Mouse (Mus musculus): ENCODE results near the gene Cdk2ap1.
"Not testable (repeated sequence)": the region's sequence is repeated elsewhere in the genome, so short reads cannot be mapped to it uniquely, and the experiment has no call there.

Cdk2ap1 gene

DNA sequence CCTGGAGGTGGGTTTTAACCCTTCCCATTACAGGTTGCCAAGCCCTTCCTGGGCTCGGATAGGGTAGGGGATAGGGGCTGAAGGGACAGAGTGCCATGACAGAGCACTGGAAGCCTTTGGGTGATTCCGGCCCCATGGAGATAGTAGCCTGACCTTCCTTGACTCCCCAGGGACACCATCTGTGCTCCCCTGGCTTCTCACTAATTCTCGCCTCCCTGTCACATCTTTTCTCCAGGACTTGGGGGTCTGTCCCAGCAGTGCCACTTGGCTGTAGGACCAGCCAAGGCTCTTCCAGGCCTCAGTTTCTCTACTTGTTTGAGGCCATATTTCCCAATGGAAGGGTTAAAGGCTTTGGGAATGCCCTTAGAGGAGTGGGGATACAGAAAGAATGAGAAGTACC, 11.3 kb downstream of the Cdk2ap1 start:
- no peak for DNase-seq (ENCODE audit: low spot score in 2 of 2)

DNA sequence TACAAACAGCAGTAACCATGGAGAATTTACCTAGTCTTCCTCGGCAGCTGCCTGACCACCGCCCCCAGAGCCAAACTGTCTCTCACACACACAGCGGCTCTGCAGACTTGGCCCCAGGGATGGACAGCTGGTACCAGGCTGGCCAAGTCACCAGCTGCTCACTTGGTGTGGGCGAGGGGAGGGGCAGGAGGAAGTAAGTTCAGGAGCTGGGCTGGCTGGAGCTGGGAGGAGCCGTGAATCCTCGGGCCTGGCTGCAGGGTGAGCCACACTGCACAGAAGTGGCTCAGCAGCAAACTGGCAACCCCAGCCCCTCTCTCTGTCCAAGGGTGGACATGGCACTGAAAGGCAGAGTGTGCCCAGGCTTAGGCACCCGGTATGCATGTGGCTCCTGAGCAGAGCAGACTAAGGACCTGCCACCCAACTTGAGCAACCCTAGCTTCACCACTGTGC, 11.7 kb downstream of the Cdk2ap1 start:
- DNase-seq (ENCODE audit: low spot score in 2 of 2) = peak; percentile 30 to 40

DNA sequence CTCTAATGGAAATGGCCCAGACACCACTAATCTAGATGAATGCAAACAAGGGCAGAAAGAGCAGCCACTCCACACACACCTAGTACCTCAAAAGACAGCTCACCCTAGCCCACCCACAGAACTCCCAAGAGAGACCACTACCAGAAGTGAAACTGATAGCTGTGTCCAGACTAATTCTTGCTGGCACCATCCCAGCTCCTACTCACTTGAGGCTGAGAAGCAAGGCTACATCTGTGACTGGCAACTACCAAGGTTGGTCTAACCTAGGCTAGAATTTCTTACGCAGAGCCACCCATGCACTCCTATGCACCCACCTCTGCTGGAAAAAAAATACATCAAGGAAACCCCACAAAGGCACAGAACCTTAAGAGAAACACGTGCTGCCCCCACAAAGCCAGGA, 12.5 kb downstream of the Cdk2ap1 start:
- no peak for DNase-seq (ENCODE audit: low spot score in 2 of 2)

DNA sequence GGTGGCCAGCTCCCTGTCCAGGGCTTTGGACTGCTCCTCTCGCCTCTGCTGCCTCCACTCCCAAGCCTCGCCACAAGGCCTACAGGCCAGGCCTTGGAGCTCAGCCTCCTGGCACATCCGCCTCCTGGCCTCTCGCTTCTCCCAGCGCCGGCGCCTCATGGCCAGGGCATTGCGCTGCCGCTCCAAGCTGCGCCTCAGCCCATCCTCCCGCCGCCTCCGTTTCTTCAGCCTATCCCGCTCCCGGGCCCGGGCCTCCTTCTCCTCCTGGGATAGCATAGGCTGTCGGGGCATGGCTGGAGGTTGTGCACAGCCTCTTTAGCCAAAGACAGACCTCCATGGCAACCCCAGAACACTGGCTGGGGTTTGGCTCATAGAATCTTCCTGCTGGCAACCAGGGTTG, 13.7 kb downstream of the Cdk2ap1 start:
- no peak for DNase-seq (ENCODE audit: low spot score in 2 of 2)

DNA sequence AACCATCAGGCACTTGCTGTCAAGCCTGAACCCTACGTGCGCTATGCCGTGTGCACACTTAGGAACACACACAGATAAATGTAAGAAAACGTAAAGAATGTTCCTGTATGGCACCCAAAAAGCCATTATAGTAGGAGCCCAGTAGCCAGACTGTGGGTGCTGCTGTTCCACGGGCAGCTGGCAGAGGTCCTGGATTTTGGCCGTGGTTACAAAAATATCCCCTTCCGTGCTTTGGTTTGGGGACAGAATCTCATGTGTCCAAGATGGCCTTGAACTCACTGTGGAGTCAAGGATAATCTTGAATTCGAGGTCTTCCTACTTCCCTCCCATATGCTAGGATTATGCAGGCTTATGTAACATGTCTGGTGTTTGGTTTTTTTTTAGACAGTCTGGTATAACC, 20.0 kb downstream of the Cdk2ap1 start:
- no peak for DNase-seq (ENCODE audit: low spot score in 2 of 2)

DNA sequence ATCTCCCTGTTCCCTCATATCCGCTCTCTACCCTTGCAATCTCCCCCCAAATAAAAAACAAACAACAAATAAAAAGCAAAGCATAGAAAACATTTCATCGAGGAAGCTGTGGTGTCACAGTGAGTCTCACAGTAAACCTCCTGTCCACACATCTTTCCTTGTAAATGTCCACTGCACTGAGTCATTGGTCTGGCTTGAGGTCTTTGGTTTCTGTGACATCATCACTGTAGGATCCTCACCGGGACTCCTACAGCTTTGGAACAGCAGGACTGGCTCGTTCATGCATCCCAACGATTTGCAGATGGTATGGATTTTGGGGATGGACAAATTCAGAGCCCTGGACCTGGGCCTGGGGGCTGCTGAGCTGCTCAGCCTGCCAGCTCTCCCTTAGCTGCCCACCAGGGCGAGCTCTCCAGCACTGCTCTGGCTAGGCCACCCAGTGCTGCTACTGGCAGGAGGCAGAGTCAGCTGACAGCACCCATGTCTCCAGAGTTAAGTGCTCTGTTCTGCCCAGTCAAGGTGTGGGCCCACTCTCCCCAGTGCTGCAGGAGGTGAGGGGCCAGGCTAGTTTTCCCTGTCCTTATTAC, 21.0 kb downstream of the Cdk2ap1 start:
- peak in 1 of 2 experiments; percentile 13 for DNase-seq (ENCODE audit: low spot score in 2 of 2)

DNA sequence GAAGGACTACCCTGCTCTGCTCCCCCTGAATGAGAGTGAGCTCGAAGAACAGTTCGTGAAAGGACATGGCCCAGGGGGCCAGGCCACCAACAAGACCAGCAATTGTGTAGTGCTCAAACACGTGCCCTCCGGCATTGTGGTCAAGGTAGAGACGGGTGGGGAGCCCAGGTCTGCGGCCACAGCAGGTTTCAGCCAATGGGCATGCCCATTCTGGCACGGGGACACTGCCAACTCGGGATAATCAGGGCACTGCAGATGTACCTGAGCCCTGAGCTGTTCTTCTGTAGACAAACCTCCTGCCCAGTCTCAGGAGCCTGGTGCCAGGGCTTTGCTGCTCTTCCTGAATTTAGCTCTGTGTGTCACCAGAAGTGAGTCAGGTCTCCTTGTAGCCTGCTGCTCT, 24.1 kb downstream of the Cdk2ap1 start:
- no peak for DNase-seq (ENCODE audit: low spot score in 2 of 2)

DNA sequence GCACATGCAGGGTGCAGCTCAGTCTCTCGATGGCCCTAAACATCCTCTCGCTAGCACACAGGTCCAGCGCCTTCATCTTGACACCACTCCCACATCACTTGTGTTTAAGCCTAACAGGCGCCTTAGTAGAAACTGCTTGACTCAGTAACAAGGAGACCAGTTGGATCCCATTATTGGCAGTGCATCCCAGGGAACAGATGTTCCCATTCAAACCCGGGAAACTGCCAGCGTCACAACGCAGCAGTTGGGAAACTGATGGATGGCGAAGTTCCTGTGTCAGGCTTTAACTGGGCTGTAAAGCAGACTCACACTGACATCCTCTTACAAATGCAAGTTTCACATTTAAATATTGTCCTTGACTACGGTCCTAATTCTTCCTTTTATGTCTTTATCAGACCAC, 25.0 kb downstream of the Cdk2ap1 start:
- DNase-seq (ENCODE audit: low spot score in 2 of 2) = no peak

DNA sequence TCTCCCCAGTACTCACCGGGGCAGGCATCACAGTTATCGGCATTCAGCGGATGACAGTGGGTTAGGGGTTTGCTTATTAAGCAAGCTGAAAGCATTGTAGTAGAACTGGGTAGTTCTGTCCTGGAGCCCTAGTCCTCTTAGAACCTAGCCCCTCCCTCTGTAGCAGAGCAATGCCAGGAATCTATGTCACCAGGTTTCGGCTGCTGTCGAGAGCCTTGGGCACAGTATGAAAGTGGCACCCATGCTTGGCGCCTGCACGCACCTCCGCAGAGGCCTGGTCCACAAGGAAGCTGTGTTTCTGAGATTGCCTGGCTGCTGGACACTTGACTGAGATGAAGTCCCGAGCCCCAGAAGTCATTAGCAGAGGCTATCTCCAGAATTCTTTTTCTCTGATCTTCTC, 25.8 kb downstream of the Cdk2ap1 start:
- DNase-seq (ENCODE audit: low spot score in 2 of 2) = no peak

DNA sequence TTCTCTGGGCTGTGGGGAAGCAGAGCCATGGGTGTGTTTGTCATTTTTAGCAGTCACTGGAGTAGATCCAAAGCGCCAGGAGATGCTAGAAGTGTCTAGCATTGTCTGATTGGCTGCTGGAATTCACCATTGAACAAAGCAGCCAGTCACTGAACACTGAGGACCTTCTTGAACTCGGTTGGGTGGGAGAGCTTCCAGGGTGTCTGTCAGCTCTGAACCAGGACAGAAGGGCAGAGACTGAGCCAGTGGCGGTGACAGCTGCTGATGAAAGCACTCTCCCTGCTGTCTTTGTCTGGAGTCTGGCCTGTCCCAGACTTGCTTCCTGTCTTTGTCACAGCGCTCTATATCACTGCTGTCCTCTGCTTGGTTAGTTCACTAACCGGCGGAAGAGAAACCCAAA, 28.5 kb downstream of the Cdk2ap1 start:
- no peak for DNase-seq (ENCODE audit: low spot score in 2 of 2)

DNA sequence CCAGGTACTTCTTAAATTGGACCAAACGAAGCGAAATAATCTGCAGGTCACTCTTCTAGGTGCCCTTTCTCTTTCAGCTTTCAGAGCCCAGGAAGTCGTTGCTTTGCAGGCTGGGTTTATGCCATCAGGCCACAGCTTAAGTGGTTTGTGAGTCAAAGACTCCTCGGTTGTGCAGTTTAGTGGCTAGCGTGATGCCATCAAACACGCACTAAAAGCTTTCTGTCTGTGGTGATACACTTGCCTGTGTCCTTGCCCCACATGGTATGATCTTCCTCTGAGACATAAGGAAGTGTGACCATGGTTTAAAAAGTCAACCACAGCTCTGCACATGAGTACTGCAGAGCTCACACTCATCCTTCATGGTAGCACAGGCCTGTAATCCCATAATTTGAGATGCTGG, 32.8 kb downstream of the Cdk2ap1 start:
- DNase-seq (ENCODE audit: low spot score in 2 of 2) = no peak

DNA sequence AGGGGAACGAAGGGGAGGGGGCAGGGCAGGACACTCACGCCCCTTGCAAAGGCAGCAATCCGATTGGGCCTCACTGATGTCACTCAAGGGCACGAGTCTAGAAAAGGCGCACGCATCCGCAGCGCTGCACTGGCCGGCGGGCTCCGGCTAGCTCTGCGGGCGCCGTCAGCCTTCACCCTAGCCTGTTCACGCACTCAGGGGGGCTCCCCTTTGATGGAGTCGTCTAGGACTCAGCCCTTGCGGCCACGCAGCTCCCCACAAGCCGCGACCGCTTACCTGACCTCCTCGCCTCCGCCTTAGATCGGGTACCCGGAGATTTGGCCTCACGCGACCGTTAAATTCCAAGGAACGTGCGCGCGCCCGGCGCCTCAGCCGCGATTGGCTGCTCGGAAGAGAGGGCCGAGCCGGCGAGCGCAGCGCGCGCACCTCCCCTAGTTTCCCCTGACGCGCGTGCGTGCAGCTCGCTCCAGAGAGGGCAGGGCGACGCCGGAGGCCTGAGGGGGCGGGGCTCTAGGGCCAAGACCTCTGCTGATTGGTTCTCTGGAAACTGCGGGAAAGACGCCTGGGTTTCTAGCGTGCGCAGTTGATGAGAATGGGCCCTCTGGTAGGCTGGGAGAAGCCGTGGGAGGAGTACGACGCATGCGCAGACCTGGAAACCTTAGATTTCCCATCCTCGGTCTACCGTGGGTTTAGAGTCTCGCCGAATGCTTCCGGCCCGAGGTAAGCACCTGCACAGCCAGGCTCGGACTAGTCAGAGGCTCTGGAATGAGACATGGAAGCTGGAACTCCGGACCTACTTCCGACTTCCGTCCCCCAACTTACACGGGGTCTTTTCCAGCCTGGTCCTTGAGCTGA, 35.1 kb downstream of the Cdk2ap1 start, which contains the start of the genes Mphosph9 and 2810006K23Rik:
Mphosph9 (minus strand) TSS at position 463 of the 855 bp plus-strand sequence.
2810006K23Rik (plus strand) TSS at position 580 of the 855 bp plus-strand sequence.
- DNase-seq (ENCODE audit: low spot score in 2 of 2) = peak; percentile 100

DNA sequence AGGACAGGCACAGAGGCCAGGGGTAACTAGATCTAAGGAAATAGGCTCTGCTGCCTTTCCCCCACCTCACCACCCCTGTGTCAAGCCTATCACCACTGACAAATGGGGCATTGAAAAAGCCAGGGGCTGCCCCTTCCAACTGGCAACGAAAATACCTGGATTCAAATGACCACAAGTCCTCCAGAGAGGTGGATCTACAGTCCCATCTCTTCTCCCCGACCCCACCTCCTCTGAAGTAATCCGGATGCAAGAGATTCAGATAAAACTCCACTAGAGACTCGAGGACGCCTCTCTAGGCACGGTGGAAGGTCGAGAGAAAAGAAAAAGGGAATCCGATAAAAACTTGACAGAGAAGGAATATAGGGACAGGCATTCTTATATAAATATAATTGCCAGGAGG, 36.1 kb downstream of the Cdk2ap1 start:
- DNase-seq (ENCODE audit: low spot score in 2 of 2) = no peak

DNA sequence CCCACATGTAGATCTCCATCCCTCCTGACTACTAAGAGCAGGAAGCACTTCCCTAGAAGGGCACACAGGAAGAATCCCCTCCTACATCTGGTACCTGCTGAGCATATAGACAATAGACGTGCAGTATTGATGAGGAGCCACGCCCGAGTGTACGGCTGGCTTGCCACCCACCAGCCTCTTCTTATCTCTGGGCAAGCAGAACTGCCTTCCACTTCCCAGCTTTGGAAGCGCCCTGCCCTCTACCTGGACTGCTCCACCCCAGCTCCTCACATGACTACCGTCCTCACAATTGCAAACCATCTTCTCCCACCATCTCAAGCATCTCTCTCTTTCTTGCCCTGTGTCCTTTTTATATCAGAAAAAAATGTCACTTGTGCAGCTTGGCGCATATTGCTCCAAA, 45.2 kb downstream of the Cdk2ap1 start:
- DNase-seq (ENCODE audit: low spot score in 2 of 2) = no peak

DNA sequence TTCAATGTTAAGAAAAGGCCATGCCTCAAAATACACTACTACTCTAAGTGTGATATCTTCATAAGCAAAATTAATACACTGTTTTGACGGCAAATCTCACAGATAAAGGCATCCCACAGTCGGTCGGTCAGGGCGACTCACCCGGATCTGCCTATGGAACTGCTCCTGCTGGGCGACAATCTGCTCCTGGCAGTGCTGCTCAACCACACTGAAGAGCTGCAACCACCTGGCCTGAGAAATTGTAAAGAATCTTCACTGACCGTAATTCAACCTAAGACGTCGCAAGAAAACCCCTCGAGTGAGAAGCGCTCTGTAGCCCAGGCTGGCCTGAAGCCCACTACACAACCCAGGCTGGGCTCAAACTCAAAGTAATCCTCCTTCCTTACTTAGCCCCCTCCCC, 46.9 kb downstream of the Cdk2ap1 start:
- no peak for DNase-seq (ENCODE audit: low spot score in 2 of 2)

DNA sequence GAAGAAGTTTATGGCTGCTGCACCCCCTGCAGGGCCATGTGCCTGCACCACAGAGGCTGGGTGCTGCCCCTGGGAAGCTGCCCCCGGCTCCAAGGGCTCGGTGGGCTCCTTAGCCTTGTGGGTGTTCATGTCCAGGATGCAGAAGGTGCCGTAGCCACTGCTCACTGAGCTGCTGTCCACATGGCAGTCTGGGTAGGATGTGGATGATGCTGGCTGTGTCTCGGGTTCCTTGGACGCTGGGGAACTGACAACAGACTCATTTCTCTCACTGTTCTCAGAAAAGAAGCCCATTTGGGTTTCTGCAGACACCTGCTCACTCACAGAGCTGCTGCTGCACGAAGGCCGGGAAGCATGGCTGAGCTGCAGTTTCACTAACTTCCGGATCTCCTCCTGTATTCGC, 47.4 kb downstream of the Cdk2ap1 start:
- DNase-seq (ENCODE audit: low spot score in 2 of 2) = no peak

DNA sequence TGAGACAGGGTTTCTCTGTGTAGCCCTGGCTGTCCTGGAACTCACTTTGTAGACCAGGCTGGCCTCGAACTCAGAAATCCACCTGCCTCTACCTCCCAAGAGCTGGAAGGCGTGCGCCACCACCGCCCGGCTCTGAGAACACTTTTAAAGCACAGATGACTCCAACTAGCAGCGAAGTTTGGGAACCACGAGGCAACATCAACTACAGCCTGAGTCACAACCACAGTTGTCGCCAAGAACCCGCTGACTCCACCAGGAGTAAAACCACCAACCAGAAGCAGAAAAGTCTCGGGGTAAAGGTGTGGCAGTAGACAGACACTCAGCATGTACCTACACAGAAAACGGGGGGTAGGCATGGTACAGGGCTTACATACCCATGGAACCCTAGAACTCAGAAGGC, 52.8 kb downstream of the Cdk2ap1 start:
- no peak for DNase-seq (ENCODE audit: low spot score in 2 of 2)

DNA sequence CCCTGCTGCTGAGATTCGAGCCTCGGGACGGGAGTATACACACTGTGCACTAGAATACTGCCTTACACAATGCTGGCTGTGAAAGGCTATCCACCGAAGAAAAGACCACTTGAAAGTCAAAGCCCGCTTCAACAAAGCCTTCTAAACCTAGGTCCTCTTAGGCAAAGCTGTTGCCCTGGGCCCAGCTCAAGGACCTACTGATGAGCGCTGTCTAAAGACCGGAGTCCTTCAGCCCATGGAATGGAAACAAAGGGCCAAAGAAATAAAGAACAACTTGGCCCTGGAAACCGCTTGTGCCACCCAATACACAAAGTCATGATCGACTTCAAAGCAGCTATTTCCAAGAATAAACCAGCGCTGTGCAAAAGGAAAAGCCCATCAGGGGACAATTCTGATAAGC, 53.7 kb downstream of the Cdk2ap1 start:
- no peak for DNase-seq (ENCODE audit: low spot score in 2 of 2)

DNA sequence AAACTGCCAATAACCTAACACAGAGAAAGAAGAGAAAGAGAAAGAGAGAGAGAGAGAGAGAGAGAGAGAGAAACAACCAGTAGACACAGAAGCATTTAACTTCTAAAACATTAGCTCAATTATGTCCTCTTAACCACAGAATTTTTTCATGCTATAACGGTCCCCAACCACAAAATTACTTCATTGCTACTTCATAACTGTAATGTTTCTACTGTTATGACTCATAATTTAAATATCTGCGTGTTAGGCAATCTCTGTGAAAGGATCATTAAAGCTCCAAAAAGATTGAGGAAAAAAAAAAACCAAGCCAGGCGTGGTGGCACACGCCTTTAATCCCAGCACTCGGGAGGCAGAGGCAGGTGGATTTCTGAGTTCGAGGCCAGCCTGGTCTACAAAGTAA, 60.0 kb downstream of the Cdk2ap1 start:
- DNase-seq (ENCODE audit: low spot score in 2 of 2) = not testable (repeated sequence)

DNA sequence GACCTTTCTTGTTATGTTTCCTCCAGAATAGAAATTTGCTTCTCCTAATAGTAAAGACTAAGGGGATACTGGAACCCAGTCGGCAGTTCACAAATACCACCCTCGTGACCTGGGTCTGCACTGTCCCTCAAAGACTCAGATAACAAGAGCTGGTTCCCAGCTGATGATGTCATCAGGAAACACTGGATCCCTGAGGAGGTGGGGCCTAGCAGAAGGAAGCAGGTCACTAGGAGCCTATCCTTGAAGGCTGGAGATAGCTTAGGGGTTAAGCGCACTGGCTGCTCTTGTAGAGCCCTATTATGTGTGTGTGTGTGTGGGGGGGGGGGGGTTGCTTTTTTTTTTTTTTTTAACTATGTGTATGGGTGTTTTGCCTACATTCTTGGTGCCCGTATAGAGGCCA, 62.8 kb downstream of the Cdk2ap1 start:
- DNase-seq (ENCODE audit: low spot score in 2 of 2) = no peak

DNA sequence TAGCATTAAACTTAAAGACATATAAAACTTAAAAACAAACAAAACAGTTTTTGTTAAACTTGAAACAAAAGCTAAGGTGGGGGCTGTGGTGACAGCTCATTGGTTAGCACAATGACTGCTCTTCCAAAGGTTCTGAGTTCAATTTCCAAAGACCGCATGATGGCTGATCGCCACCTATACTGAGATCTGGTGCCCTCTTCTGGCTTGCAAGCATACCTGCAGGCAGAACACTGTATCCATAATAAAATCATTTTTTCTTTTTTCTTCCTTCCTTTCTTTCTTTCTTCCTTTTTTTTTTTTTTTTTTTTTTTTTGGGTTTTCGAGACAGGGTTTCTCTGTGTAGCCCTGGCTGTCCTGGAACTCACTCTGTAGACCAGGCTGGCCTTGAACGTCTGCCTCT, 63.6 kb downstream of the Cdk2ap1 start:
- DNase-seq (ENCODE audit: low spot score in 2 of 2) = not testable (repeated sequence)

DNA sequence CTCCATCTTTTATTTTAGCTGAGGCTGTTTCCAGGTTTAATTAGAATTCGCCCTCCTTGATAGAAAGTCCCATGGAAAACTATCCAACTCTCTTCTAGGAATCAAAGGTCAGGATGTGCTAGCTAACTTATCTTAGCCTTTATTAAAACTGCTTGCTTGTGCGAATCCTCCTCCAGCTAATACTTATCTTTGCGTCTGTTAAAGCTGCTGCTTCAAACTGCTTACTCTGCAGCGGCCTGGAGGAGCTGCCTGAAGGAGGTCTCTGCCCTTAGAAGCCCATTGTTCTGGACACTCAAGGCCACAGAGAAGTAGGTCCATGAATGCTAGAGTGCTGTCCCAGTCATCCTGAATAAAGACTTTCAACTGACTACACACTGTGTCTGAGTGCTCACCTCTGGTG, 66.4 kb downstream of the Cdk2ap1 start:
- DNase-seq (ENCODE audit: low spot score in 2 of 2) = no peak

Measured in spleen, postnatal 36 days (tissue).